Mouse (Mus musculus) c-Kit-positive CD71-positive TER-119-positive erythroid progenitor cells, embryonic 14.5 days (primary cell): ENCODE data around the gene Mrvi1.

Experiments
- DNase-seq: peaks from one replicate; pipeline ENCODE4 v3.0.0-alpha.2; 2013; ENCODE audit warnings: low spot score

Mrvi1 gene

DNA sequence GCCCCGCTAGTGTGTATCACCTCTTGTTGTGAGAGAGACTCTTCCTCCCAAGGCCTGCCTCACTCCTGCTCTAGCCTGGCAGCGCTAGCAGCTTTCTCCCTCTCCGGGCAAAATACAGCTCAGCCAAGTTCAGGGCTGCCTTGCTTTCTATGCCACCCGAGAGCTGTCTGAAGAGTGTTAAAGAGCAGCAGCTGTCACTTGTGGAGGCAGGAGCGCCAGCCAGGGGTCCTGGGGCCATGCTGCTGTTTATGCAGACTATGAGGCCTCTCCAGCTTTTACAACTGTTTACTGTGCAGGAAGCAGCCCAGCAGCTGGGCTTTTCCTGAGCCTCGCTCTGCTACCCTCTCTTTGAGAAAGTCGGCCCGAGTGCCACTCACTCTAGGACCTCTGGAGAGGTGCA, 1.2 kb downstream of the Mrvi1 start:
- no peak for DNase-seq

DNA sequence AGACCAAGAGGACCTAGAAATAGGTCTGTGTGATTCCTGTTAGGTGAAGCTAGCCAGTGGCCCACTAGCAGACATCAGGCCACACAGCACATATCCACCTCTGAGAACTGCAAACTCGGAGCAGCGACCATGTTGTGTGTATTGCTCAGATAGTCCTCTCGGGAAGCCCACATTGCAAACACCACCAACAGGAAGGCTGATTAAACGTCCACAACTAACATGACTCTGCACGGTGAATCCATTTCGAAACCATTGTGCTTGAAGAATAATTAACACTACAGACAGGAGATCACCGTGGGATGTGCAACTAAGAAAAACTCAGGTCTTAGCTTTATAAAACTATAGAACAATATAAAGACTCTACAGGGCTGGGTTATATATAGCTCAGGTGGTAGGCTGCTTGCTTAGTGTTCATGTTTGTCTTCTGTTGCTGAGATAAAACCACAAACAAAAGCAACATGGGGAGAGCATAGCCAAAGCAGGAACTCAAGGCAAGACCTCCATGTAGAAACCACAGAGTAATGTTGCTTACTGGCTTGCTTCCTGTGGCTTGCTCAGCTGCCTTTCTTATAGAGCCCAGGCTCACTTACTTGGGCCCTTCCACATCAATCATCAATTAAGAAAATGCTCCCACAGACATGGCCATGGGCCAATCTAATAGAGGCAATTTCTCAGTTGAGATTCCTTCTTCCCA, 4.4 kb downstream of the Mrvi1 start:
- no peak for DNase-seq

DNA sequence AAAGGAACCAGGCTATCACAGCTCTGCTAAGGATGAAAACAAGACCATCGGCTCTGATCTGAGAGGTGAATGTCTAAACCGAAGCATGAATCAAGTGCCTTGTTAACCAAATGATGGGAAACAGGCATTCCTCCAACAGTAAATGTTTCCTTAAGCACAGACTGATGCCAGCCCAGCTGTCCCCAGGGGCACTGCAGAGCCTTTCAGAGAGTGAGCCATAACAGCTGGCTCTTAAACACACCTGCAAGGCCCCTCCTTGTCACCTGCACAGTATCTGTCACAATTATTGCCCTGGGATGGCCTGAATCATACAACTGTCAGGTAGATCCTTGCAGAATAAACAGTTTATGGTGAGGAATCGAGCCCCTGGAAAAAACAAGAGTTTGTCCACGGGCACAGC, 8.8 kb downstream of the Mrvi1 start:
- no peak for DNase-seq

DNA sequence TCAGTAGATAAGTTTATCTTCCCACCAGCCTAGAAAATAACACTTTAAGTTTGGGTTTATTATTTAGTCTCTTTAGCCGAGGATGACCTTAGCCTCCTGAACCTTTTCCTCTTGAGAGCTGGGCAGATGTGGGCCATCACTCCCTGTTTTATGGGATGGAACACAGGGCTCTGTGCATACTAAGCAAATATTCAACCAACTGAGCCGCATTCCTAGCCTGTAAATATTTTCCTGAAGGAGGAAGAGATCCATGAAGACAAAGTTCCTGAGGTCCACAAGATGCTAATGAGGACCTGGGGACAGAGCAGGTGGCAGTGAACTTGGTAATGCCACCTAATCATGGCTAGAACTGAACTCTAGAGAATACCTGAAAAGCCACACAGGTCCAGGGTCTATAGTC, 9.5 kb downstream of the Mrvi1 start:
- DNase-seq: no peak

DNA sequence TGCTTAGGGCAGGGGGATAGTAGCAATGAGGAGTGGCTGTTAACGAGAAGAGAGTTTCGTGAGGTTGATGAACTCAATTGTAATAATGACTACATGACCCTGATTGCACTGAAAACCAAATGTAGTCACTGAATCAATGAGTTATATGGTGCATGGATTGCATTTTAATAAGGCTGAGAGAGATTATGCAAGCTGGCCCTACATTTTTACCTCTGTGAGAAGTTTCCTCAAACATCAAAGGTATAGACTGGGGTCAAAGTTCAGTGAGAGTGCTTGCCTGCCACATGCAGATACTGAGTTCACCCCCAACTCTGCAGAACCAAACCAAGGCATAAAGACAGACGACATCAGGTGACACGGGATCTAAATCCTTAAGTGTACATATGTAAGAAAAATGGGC, 14.9 kb downstream of the Mrvi1 start:
- no peak for DNase-seq

DNA sequence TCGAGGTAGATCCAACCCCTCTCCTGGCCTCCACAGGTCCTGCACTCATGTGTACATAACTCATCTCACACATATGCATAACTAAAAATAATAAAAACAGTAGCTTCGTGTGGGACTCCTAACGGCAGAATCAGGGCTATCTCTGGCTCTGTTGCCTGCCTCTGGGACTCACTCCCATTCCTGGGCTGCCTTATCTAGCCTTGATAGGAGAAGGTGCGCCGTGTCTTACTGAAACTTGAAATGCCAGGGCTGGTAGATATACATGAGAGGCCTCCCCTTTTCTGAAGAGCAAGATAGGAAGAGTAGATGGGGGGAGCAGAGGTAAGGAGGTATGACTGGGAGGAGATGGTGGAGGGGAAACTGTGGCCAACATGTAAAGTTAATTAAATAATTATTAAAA, 15.4 kb downstream of the Mrvi1 start:
- no peak for DNase-seq

DNA sequence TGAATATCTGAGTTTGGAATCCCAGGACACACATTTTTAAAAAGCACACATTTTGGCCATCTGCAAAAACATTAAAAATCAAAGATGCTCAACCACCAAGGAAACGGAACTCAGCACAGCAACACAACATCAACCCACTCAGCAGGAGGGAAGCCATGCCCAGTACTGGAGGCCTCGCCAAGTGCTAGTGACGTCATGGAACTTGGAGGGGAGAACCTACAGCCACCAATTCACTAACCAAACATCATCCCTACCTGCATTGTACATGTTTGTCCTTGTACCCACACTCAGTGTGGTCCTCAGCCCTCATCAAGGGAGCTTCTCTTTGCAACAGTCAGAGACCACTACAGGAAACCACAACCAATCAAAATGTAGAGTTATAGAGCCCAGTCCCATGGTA, 16.9 kb downstream of the Mrvi1 start:
- no peak for DNase-seq

DNA sequence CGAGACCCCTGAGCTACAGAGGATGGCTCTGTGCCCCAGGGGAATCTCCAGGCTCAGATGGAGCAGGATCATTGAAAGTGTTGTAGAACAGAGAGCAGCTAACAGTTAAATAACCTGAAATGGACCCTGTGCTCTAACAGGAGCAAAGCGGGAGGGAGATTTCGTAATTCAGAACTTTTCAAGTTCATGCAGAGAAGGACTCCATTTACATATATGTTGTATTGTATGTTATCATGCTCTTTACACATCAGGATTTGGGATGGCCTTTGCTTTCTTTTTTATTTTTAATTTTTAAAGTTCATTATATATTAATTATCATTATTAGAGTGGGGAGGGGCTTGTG, 18.6 kb downstream of the Mrvi1 start:
- DNase-seq: no peak

DNA sequence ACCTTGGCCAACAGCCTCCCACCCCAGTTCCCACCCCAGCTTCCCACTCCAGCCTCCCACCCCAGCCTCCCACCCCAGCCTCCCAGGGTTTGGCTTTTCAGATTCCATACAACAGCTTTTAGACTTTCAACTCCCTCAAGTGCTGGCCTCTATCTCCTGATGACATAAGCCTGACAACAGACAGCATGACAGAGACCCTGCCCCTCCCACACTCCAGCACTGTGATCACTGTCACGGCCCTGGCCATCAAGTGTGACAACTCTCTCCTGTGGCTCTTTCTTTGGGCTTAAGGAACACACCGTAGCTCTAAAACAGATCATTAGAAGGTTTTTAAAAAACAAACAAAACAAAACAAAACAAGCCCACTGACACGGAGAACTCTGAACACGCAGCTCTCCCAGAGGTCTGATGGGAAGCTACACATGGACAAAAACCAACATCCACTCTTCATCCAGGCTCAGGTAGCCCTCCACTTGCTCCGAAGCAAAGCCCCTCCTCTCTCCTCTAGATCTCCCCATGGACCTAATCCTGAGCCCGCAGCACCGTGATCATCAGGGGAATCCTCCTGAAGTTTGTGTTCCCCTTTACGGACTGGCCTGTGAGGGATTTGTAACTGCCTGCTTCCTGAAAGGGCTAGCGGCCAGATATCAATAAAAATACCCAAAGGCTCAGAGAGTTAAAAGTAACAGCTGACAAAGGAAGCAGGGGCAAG, 19.2 kb downstream of the Mrvi1 start:
- no peak for DNase-seq

DNA sequence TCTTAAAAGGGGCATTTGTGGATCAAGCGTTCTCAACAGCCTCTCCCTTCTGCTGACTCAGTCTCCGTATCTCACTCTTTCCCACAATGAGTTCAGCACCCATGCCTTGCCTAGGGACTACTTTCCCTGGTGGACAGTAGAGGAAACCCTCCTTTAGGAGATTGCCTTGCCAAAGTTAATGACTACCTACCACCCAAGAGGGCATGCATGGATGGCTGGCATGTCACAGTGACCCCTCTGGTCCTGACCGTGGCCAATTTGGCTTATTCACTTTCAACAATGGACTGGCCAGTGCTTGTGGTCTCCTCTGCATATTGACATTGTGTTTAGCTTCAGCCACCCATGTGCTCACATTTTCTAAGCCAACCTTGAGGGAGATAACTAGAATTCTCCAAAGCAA, 19.8 kb downstream of the Mrvi1 start:
- no peak for DNase-seq

DNA sequence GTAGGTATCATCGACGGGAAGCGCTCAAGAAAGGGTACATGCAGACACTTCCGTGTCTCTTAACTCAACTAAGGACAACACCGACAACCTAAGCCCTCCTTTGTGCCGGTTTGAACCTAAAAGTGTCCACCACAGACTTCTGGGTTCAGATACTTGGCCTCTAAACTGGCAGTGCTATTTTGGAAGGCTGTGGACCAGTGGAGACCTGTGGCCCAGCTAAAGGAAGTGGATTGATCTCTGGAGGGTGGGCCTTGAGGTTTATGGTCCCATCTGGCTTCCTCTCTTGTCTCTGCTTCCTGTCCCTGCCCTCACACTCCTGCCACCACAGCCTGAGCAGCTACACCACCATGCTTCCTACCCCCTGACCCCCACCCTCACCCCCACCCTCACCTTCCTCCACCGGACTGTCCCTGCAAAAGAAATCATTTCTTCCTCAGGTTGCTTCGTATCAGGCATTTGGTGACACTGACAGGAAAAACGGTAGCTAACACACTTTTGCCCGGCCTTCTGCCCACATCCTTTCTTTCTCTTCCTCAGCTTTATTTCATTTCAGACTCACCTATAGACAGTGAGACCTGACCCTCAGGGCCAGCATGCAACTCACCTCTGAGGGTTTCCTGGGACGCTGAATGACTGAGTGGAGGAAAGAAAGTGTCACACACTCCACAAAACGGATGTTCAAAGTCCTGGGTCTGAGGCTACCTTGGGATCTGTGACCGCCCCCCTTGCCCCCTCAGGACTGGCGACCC, 25.7 kb downstream of the Mrvi1 start:
- DNase-seq: no peak

DNA sequence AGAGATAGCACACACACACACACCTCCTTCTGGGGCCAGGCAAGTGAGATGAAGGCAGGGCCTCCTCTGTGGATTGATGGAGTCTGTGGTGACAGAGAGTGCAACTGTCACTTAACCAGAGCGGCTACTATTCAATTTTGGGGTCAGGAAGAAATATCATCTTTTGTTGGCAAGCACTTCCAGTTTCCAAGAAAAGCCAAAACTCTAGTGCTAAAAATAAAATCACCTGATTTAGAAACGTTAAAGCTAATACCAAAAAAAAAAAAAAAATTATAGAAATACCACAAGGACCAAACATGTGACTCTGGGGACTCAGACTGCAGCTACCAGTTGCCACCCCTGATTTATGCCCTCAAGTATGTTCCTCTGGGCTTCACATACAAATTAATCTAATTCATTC, 26.7 kb downstream of the Mrvi1 start:
- no peak for DNase-seq

DNA sequence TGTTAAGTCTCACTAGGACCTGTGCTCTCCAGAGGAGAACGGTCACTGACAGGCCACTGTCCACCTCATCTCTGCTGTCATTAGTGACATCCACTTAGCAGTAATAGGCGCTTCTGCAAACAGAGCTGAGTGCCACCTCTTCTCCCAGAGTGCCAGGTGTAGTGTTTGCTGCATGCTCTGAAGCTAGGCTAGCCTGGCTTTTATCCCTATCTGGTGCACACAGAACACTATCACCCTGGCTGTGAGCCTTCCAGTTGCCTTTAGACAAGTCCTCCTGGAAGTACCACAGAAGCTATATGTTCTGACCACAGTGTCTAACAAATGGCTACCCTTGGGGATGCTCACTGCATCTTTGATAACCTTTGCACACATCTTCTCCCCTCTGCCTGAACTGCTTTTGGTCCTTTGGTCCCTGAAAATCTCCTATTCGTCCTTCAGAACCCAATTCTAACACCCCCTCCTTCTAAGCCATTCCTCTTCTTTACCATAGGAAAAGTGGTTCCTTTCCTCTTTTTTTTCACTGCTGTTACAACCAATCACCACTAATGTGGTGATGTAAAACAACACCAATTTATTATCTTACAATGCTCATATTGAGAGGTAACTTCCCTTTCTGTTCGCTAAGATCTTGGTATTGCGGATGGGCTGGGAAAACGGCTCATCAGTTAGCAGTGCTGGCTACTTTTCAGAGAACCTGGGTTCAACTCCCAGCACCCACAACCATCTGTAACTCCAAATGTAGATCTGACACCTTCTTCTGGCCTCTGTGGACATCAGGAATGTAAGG, 28.0 kb downstream of the Mrvi1 start:
- DNase-seq: no peak

DNA sequence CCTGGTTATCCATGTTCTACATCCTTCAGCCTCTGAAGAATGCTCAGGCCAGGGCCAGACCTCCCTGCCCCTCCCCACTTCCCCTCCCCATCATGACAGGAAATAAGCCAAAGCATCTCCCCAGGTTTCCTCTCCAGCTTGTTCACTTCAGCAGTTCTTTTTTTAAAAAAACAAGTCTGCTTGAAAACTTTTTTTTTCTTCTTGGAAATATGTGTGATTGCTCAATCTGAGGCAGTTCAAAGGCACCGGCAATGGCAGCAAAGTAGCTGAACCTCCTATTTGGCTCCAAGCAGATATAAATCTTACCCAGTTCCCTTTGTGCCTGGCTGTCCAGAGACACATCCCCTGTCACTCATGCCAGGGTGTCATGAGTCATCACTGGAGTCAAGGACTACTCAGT, 29.1 kb downstream of the Mrvi1 start:
- DNase-seq: no peak

DNA sequence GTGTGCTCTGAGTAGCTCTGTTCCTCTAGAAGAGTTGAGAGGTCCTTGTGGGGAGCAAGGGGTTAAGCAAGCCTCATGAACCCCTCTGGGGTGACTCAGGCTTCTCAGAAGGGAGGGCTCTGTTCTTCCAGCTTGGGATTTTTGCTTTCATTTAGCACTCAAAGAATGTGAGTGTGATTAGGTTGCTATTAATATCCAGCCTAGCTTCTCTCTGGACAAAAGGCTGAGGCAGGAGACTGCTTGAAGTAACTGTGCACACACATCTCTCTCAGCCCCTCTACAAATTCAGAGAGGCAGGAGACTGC, 31.7 kb downstream of the Mrvi1 start:
- no peak for DNase-seq

DNA sequence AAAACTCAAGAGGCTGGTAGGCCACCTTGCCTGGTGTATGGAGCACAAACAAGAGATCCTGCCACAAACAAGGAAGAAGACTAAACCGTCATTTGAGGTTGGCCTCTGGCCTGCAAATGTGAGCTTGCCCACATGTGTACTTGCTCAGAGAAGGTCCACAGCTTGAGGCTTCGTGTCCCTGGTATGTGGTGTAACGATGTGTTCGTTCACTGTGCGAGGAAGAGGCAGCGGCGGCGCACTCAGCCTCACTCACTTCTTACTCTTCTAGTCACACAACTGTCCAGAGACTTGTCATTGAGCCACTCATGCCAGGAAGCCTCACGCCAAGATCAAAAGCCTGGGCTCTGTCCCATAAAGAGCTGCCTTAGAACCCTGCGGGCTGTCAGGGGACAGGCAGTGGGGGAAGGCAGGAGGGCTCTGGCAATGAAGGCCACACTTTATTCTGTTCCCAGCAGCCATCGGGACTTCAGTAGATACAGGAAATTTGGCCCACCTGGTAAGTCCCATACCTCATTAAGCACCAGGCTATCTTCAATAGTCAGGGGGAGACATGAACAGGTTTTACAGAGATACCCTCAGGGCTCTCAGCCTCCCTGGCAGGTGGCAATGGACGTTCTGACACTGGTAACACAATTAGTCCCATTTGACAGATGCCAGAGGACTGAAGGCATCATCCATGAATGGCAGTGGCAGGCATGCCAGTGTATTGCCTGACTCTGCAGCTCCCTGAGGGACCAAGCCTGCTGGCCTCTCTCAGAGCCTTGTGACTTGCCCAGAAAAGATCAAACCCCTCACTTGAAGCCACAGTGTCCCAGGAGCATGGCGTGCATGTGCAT, 32.3 kb downstream of the Mrvi1 start:
- DNase-seq: no peak

DNA sequence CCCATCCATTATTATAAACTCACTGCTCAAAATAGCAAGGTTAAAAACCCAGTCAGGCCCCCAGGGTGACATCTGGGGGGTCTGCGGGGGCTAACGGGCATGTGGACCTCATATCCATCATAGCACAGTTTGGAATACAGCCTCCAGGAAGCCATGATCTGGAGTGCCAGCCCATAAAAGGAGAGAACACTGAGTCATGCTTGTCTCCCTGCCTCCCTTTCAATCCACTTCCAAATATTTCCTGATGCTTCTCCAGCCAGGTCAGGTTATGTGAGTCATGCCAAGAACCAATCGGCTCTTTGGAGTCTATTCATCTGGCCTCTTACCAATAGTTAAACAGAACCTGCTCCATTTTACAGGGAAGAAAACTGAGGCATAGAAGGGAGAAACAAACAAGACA, 33.7 kb downstream of the Mrvi1 start:
- no peak for DNase-seq

DNA sequence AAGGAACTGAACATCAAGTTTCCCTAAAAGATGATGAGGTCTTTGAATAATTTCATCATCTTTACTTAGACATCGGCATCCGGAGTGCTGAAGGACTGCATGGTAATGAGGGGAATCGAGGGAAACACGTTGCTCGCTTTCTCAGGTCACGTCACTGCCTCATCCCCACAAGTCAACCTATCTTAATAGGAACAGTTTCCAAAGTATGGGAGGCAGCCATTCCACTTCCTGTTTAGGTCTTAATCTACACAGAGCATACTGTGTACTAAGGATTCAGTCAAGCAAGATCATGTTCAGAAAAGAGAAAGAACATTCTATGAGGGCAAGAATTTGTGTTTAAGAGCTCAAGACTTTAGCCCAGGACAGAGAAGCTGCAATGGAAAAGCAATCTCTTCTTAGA, 34.6 kb downstream of the Mrvi1 start:
- no peak for DNase-seq

DNA sequence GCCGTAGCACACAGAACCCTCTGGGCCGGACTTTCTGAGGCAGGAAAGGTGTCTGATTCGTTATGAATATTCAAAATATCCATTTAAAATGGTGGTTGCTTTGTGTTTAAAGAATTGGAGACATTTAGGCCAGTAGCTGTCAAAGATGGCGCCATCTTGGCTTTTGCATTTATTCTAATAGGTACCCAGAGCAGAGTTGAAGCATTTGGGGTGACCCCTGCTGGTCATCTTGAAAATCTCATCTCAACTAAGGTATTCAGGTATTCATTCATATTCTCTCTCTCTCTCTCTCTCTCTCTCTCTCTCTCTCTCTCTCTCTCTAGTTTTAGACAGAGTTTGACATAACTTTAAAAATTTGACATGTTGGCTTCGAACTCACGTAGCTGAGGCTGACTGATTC, 35.5 kb downstream of the Mrvi1 start:
- peak; percentile 65 for DNase-seq

DNA sequence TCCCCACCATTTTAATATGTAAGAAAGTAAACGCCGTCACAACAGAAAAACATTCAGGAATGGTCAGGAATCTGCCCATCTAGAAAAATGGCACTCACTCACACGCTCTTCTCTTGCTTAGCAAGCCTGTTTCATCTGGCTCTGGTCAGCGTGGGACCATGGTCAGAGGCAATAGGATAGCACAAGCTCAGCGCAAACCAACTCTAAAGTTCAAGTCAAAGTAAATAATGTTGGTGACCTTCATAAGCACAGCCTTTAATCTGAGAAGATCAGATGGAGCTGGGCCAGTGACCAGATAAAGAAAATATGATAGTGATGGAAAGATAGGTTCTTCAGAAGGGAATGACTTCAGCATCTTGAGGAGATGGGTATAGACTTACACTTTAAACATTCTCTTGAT, 37.9 kb downstream of the Mrvi1 start:
- DNase-seq: no peak

DNA sequence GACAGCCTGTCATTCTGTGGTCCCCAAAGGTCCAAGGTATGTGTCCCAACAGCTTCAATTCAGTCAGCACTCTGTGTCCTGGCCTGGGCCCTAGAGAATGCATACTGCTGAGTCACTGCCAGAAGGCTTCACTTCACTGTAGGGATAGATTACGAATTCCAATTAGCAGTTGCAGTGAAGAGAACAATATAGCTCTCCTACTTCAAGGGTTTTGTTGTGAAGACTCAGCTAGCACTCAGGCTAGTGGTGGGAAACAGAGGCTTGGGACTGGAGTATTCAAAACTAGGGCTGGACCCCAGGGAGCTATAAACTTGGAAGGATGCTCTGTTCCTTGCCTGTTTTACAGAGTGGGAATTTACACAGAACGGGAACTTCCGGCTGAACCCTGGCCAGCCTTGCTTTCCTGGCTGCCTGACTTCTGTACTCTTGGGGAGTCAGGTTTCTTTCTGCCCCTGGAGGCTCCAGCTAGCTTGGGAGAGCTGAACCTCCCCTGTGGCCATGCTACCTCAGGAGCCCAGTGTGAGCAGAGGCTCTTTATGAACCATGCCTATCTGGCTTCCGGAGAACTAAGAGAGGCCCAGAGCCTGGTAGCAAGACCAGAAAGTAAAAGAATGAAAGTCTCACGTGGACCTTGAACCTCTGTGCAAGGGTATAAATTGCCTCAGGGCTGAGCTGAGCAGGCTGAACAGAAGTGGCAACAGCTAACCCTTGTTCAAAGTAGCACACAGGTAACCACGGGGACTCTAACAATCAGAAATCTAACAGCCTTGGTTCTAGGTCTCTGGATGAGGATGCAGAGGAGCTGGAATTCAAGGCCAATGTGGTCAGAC, 40.3 kb downstream of the Mrvi1 start:
- peak; percentile 49 for DNase-seq
